Mouse (Mus musculus): Measurements from ENCODE around the gene Ankrd12. TPM values are rescaled to one million over a fixed set of nuclear protein-coding genes. Genes with fewer than 3 reads are reported as not detected.

Ankrd12 gene
- polyA plus RNA-seq, 1 experiment from 2014 or later = 52.9 TPM

DNA sequence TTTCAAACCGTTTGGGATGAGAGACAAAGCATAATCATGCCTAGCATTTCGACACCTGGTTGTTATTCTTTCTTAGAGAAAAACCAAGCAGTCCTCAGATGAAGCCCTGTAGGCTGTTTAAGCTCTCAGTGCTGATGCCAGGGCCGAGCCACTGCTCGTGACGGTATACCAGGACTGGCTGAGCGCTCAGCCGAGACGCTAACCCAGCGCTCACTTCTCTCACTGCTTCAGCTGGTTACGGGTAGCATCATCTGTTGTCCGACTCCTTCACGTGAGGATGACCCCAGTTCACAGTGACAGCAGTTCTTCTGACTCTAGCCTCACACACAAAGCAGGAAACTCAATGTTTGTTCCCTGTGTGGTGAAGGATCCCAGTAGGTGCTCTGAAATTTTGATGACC lies 136.7 kb downstream of the Ankrd12 start:
- Histone ChIP-seq H3K9me3 (no peaks in the 10 kb centered on the region), H3K27ac (no peak overlapping the region), H3K9ac (no peak overlapping the region), H3K4me2 (no peak overlapping the region), H3K4me3 (replicated peaks) (no peak overlapping the region), H3K4me1 (peaks cover 6% of the 10 kb centered on the region; the same call in 1 of the 2 replicates), H3K36me3 (replicated peaks) (peaks cover 31% of the 10 kb centered on the region), H3K27me3 (no peaks in the 10 kb centered on the region)
- 92% methylated on average over 12 of the region's 12 CpGs for WGBS
- ATAC-seq (ENCODE audit: low FRiP score) = no peak

GRCm38 (mm10) chr17:65939461-65940192 lies 137.3 kb downstream of the Ankrd12 start:
- no peak overlapping the region for H3K4me2 ChIP-seq
- peaks cover 31% of the 10 kb centered on the region for H3K36me3 ChIP-seq (replicated peaks)
- peaks cover 6% of the 10 kb centered on the region; the same call in 1 of the 2 replicates for H3K4me1 ChIP-seq
- no peak overlapping the region for H3K4me3 ChIP-seq (replicated peaks)
- no peak overlapping the region for H3K9ac ChIP-seq
- no peaks in the 10 kb centered on the region for H3K9me3 ChIP-seq
- ATAC-seq (ENCODE audit: low FRiP score) = no peak
- no peak overlapping the region for H3K27ac ChIP-seq
- H3K27me3 ChIP-seq = no peaks in the 10 kb centered on the region
- WGBS = 85% methylated on average over 14 of the region's 14 CpGs

DNA sequence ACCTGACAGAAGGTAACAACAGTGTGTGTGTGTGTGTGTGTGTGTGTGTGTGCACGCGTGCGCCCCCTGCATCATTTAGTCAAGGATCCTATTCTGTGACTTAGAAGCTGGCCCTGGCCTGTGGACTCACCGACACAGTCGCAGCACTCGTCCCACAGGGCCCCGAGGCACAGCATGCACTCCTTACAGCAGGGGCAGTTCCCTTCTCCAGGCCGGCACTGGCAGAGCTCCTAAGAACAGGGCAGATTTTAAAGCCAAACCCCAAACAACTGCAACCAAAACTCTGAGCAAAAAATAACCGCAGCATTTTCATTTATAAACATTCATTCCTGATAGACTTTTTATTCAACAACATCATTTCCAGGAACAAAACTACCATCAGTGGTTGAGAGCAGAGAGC lies 139.2 kb downstream of the Ankrd12 start:
- WGBS = 92% methylated on average over 9 of the region's 9 CpGs
- Histone ChIP-seq H3K4me2 (no peak overlapping the region), H3K4me1 (peaks cover 6% of the 10 kb centered on the region; the same call in 1 of the 2 replicates), H3K27me3 (no peaks in the 10 kb centered on the region), H3K27ac (no peak overlapping the region), H3K9ac (no peak overlapping the region), H3K4me3 (replicated peaks) (no peak overlapping the region), H3K9me3 (no peaks in the 10 kb centered on the region), H3K36me3 (replicated peaks) (peaks cover 34% of the 10 kb centered on the region)
- ATAC-seq (ENCODE audit: low FRiP score) = no peak

GRCm38 (mm10) chr17:65933741-65934140 lies 143.1 kb downstream of the Ankrd12 start:
- no peak overlapping the region for H3K4me2 ChIP-seq
- H3K9me3 ChIP-seq = no peaks in the 10 kb centered on the region
- H3K27me3 ChIP-seq = no peaks in the 10 kb centered on the region
- 93% methylated on average over 2 of the region's 2 CpGs for WGBS
- peaks cover 10% of the 10 kb centered on the region for H3K4me1 ChIP-seq
- no peak for ATAC-seq (ENCODE audit: low FRiP score)
- H3K27ac ChIP-seq = no peak overlapping the region
- H3K9ac ChIP-seq = no peak overlapping the region
- no peak overlapping the region for H3K4me3 ChIP-seq (replicated peaks)
- peaks cover 40% of the 10 kb centered on the region for H3K36me3 ChIP-seq (replicated peaks)

DNA sequence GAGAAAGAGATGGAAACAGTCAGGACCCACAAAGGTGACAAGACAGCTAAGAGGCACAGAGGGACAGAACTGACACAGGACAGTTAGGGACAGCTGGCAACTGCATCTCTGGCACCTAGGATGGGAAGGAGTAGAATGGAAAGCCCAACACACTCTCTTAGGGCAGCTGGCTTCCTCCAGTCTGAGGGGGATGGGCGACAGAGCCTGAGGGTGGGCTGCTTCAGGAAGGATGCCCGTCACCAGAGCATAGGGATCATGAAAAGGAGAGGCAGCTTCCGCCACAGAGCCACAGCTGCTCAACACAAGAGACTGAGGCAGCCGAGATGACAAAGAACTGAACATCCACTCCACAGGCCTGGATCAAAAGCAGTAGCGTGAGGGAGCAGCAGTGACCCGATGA lies 145.4 kb downstream of the Ankrd12 start:
- ATAC-seq (ENCODE audit: low FRiP score) = peak; percentile 55

GRCm38 (mm10) chr17:65930960-65931359 lies 145.9 kb downstream of the Ankrd12 start:
- no peak overlapping the region for H3K9ac ChIP-seq
- WGBS = 90% methylated on average over 6 of the region's 6 CpGs
- H3K27me3 ChIP-seq = no peaks in the 10 kb centered on the region
- H3K4me1 ChIP-seq = peaks cover 10% of the 10 kb centered on the region
- H3K27ac ChIP-seq = peak overlapping the region; percentile 71; the same call in 1 of the 2 replicates
- no peaks in the 10 kb centered on the region for H3K9me3 ChIP-seq
- H3K4me3 ChIP-seq (replicated peaks) = no peak overlapping the region
- ATAC-seq (ENCODE audit: low FRiP score) = peak; percentile 58; the same call in 1 of the 2 replicates
- H3K36me3 ChIP-seq (replicated peaks) = peaks cover 41% of the 10 kb centered on the region
- H3K4me2 ChIP-seq = no peak overlapping the region

More for the DNA sequence above, 145.4 kb downstream of the Ankrd12 start:
- Histone ChIP-seq H3K9me3 (no peaks in the 10 kb centered on the region), H3K36me3 (replicated peaks) (peaks cover 41% of the 10 kb centered on the region), H3K27ac (peak overlapping the region; percentile 71), H3K9ac (no peak overlapping the region), H3K4me2 (no peak overlapping the region), H3K4me3 (replicated peaks) (no peak overlapping the region), H3K4me1 (peaks cover 10% of the 10 kb centered on the region), H3K27me3 (no peaks in the 10 kb centered on the region)
- WGBS = 31% methylated on average over 6 of the region's 6 CpGs

DNA sequence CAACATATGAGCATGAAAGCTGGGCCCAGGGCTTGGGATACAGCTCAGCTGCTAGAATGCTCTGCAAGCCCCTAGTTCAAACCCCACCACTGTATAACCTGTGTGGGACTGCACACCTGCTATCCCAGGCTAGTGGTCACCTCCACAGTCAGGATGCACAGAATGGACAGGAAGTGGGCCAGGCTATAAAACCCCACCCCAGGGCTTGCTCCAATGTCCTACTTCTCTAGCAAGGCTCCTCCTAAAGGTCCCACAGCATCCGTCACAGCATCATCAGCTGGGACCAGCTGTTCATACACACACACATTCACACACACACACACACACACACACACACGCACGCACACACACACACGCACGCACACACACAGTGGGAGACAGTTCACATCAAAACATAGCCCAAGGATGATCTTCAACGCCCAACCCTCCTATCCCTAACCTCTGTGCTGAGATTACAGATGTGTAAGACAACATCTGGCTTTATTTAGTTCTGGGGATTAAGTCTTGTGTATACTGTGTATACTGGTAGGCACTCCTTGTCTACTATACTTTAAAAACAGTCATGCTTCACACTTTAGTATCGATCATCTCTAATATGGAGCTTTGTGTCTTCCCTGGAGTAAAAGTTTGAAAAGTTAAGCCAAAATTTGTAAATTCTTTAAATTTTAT lies 146.6 kb downstream of the Ankrd12 start:
- no peak for ATAC-seq (ENCODE audit: low FRiP score)
- WGBS = 91% methylated on average over 7 of the region's 7 CpGs
- H3K27ac ChIP-seq = no peak overlapping the region
- peaks cover 10% of the 10 kb centered on the region for H3K4me1 ChIP-seq
- no peak overlapping the region for H3K4me2 ChIP-seq
- H3K9ac ChIP-seq = no peak overlapping the region
- no peaks in the 10 kb centered on the region for H3K9me3 ChIP-seq
- H3K27me3 ChIP-seq = no peaks in the 10 kb centered on the region
- H3K36me3 ChIP-seq (replicated peaks) = peaks cover 47% of the 10 kb centered on the region
- no peak overlapping the region for H3K4me3 ChIP-seq (replicated peaks)

DNA sequence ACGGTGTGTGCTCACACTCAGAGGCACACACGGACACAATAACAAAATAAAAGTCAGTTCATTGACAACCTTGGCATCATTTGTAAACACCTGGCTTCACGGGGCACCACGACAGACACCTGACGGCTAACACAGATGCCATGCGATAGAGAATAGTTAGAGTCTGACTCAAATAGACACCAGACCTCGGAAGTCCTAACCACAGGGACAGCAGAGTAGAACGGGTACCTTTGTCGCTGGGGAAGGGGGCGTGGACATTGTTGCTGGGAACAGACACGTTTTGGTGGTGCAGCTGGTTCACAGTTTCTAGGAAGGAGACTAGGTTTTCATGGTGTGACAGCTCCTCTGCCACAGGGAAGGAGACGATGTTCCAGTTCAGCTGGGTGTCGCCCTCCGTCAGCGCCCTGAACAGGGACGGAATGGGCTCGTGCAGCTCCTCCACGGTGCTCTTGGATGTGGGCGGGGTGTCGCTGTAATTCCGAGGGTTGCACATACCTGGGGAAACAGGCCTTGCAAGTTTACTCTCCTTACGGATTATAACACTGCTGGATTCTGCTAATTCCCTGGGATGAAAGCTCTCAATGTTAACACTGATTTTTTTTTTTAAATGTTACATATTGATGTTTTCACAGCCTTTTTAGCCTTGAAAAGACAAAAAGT lies 147.4 kb downstream of the Ankrd12 start:
- Histone ChIP-seq H3K4me3 (replicated peaks) (no peak overlapping the region), H3K4me1 (peaks cover 10% of the 10 kb centered on the region), H3K4me2 (no peak overlapping the region), H3K27me3 (no peaks in the 10 kb centered on the region), H3K36me3 (replicated peaks) (peaks cover 50% of the 10 kb centered on the region), H3K27ac (no peak overlapping the region), H3K9ac (no peak overlapping the region), H3K9me3 (no peaks in the 10 kb centered on the region)
- ATAC-seq (ENCODE audit: low FRiP score) = no peak
- WGBS = 93% methylated on average over 22 of the region's 22 CpGs

DNA sequence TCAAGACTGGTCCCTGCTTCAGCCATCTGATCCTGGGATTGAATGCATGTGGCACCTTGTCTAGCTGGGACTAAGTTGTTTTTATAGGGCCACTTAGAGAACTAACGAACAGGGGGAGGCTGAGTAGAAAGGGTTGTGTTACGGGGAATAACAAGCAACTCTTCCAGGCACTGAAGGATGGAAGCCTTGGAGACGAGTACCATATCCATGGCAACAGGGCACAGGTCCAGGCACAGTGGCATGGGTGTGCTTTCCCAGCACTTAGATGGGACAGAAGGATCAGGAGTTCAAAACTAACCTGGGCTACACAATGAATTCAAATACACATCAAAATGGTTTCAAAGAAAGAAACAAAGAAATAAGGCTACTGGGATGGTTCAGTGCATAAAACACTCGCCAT lies 149.8 kb downstream of the Ankrd12 start:
- peaks cover 10% of the 10 kb centered on the region for H3K4me1 ChIP-seq
- peaks cover 48% of the 10 kb centered on the region for H3K36me3 ChIP-seq (replicated peaks)
- ATAC-seq (ENCODE audit: low FRiP score) = no peak

DNA sequence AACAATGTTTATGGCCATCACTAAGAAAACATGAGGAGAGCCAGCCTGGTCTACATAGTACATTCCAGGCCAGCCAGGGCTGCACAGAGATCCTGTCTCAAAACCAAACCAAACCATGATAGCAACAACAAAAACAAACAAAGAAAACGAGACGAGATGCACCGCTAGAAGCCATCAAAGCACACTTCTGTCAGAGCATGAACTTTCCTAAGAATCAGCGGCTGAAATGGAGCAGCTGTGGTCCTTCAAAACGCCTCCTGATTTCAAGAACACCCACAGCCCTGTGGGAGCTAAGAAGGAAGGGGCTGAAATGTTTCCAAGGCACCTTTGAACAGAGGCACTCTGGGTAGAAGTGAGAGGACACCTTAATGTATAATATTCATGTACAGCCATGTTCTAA lies 152.7 kb downstream of the Ankrd12 start:
- Histone ChIP-seq H3K27me3 (no peaks in the 10 kb centered on the region), H3K27ac (no peak overlapping the region), H3K9me3 (no peaks in the 10 kb centered on the region), H3K36me3 (replicated peaks) (peaks cover 52% of the 10 kb centered on the region), H3K4me3 (replicated peaks) (no peak overlapping the region), H3K4me2 (no peak overlapping the region), H3K4me1 (no peaks in the 10 kb centered on the region), H3K9ac (no peak overlapping the region)
- no peak for ATAC-seq (ENCODE audit: low FRiP score)
- 79% methylated on average over 5 of the region's 5 CpGs for WGBS

More for the DNA sequence above, 149.8 kb downstream of the Ankrd12 start:
- Histone ChIP-seq H3K27me3 (no peaks in the 10 kb centered on the region), H3K27ac (no peak overlapping the region), H3K9me3 (no peaks in the 10 kb centered on the region), H3K4me3 (replicated peaks) (no peak overlapping the region), H3K4me2 (no peak overlapping the region), H3K9ac (no peak overlapping the region)
- 68% methylated on average over 4 of the region's 4 CpGs for WGBS

DNA sequence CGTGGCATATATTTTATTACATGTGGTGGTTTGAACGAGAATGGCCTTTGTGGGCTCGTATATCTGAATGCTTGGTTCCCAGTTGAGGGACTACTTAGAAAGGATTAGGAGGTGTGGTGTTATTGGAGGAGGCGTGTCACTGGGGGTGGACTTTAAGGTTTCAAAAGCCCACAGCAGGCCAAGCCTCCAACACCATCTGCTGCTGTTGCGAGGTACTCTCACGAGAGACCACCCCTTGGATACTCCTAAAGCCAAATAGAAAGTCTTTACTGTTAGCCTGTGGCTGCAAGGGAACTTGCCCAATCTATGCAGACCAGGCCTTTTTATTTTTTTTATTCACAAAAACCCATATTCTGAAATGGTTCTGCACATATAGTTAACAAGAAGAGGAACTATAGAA lies 154.9 kb downstream of the Ankrd12 start:
- peaks cover 41% of the 10 kb centered on the region for H3K36me3 ChIP-seq (replicated peaks)
- 79% methylated on average over 6 of the region's 6 CpGs for WGBS

DNA sequence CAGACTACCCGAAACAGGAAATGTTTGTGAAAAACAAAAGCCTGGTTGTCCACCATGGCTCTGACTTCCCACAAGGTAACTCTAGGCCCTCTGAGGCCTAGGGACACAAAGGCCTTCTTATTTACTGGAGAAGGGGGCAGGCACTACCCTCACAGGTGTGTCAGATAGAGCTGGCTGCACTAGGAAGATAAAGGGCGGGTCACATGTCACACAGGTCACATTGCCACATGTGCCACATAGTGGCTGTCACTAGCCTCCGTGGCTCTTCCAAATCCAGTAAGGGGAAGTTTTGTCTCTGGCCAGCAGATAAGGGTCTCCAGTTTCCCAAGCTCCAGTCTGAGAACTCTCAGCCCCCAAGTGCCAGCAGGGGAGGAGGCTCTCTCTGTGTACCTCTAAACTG lies 157.7 kb downstream of the Ankrd12 start:
- ATAC-seq (ENCODE audit: low FRiP score) = no peak
- Histone ChIP-seq H3K9me3 (no peaks in the 10 kb centered on the region), H3K4me1 (peaks cover 21% of the 10 kb centered on the region), H3K4me2 (no peak overlapping the region), H3K4me3 (replicated peaks) (no peak overlapping the region), H3K27ac (no peak overlapping the region), H3K9ac (no peak overlapping the region), H3K36me3 (replicated peaks) (peaks cover 17% of the 10 kb centered on the region), H3K27me3 (no peaks in the 10 kb centered on the region)
- WGBS = 78% methylated on average over 3 of the region's 3 CpGs

More for the DNA sequence above, 154.9 kb downstream of the Ankrd12 start:
- Histone ChIP-seq H3K4me3 (replicated peaks) (no peak overlapping the region), H3K4me2 (no peak overlapping the region), H3K27me3 (no peaks in the 10 kb centered on the region), H3K4me1 (peaks cover under 1% of the 10 kb centered on the region; the same call in 1 of the 2 replicates), H3K9ac (no peak overlapping the region), H3K9me3 (no peaks in the 10 kb centered on the region), H3K27ac (no peak overlapping the region)
- ATAC-seq (ENCODE audit: low FRiP score) = no peak
